Mouse (Mus musculus): ENCODE measurements around the gene Ankrd12.
A peak's percentile ranks its signal among the peaks of the same experiment; 100 is the strongest.

The Ankrd12 gene

DNA sequence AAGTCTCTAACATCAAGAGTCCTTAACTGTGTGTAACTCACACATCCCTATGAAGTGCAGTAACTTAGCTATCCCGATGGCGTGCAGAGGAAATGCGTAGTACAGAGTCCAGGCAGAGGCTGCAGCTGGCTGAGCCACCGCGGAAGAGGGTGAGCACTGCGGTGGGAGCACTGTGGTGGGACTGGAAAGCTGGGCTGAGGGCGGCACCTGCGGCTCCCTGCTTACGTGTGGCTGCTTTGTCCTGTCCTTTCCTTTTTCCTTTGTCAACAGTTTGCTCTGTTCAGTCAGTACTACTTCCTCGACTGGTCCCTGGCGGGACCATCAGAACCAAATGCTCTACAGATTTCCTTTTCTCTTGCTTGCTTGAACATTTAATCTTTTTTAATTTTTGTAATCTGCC lies 109.1 kb downstream of the Ankrd12 start:
- DNase-seq (ENCODE audit: low read depth, low spot score) = no peak

DNA sequence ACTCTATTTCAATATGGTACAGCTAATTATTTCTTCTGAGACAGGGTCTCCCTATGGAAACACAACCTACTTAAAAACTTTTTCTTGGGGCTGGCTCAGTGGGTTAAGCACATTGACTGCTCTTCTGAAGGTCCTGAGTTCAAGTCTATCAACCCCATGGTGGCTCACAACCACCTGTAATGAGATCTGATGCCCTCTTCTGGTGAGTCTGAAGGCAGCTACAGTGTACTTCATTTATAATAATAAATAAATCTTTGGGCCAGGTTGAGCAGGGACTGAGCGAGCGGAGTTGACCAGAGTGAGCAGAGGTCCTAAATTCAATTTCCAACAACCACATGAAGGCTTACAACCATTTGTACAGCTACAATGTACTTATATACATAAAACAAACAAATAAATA lies 114.6 kb downstream of the Ankrd12 start:
- DNase-seq (ENCODE audit: low read depth, low spot score) = no peak

DNA sequence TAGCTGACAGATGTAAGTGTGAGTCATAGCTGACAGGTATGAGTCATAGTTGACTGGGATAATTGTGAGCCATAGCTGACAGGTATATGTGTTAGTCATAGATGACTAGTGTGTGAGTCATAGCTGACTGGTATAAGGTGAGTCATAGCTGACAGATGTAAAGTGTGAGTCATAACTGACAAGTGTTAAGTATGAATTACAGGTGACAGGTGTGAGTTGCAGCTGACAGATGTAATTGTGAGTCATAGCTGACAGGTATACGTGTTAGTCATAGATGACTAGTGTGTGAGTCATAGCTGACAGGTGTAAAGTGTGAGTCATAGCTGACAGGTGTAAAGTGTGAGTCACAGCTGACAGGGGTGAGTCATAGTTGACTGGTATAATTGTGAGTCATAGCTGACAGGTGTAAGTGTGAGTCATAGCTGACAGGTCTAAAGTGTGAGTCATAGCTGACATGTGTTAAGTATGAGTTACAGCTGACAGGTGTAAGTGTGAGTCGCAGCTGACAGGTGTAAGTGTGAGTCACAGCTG lies 115.2 kb downstream of the Ankrd12 start:
- peak; percentile 45 for DNase-seq (ENCODE audit: low read depth, low spot score)

DNA sequence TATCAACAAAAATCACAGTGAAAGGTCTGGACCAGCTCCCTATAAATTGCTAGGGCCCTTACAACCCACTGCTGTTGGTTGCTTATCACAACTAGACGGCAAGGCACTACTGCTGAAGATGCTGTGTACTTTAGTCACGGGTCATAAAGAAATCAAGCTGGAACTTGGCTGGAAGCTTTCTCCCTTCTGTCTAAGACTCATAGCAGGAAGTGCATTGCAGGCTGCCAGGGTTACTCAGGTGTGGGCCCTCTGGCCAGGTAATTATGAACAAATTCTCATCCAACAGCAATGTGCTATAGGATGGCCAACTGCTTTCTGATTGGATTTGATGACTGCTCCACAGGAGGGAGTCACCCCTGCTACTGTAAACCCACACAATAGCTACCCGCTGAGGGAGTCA lies 117.9 kb downstream of the Ankrd12 start:
- DNase-seq (ENCODE audit: low read depth, low spot score) = no peak

DNA sequence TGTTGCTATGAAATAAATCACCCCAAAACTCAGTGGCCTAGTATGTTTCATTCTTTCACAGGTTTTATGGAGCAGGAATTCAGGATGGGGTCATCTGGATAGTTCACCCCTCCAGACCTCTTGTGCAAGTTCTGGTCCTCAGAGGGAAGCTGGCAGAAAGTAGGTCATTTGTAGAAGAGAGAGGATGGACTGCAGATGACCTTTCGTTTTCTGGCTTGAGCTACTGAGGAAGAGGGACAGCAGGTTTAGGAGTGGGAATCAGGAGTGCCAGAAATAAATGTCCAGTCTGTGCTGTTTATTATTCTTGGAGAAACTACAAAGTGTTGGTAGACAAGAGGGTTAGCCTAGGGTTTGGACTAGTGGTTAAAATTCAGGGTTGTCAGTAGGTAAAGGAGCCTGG lies 118.5 kb downstream of the Ankrd12 start:
- DNase-seq (ENCODE audit: low read depth, low spot score) = no peak

DNA sequence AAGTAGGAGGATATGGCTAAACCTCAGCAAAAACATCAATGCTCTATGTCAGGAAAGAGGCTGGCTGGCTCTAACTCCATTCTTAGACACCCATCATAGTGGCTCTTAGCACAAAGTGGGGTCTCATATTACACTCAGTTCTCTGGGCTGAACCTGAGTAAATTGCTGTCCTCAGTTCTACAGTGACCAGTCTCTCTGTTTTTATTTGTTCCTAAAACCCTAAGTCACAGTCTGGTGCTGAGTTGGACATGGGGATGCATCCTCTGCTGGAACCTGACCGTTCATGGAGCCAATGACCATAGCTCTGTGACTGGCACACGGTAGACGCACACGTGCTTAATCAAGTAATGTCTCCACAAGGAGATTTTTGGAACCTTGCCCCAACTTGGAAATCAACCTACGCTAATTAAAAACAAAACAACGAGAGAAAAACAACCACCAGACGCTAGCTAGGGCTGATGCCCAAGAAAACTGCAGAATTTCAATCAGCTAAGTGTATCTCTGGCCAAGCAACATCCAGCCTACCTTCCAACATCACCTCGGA lies 119.0 kb downstream of the Ankrd12 start:
- DNase-seq (ENCODE audit: low read depth, low spot score) = no peak

DNA sequence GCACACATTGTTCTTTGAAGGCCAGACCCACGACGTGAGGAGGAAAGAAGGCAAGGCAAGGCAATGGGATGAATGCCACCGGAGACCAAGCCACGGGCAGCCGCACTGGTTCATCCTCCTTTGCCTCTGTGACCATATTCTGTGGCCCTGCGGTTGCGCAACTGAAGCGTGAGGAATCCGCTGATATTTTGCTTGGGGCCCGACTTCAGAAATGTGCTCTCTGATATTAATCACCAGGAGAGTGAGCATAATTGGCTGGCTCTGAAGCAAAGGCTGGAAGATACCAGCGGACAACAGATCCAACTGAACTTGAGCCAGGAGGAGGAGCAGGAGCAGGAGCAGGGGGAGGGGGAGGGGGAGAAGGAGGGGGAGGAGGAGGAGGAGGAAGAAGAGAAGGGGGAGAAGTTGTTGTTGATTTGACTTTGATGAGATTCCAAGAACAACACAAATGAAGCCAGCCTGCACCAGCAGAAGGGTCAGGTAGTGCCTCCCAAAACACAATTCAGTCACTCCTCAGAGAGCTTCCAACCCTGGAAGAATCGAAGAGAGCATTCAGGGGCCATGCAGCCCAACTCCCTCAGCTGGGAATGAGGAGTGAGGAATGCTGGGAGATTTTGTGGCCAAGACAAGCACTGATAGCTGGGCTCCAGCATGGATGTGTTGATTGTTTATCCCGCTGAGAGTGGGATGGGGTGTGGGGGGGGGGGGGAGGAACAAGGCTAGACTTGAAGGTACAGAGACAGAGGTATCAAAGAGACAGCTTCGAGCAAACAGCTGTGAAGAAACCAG lies 119.7 kb downstream of the Ankrd12 start:
- DNase-seq (ENCODE audit: low read depth, low spot score) = no peak

DNA sequence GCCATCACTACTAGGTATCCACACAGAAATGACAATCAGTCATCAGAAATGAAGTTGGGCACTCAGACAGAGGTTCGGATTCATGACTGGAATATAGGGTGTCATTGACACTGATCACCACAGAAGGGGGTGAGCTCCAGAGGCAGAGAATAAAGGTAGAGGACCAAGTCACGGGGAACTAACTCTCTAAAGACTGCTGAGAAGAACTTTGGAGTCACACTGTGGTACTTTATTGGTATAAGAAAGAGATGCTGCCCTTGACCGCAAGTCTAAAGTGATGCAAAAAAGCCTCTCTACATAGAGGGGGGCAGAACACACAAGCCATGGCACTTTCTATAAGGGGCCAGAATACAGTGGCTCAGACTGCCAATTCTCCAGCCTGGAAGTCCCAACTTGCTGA lies 120.7 kb downstream of the Ankrd12 start:
- no peak for DNase-seq (ENCODE audit: low read depth, low spot score)

DNA sequence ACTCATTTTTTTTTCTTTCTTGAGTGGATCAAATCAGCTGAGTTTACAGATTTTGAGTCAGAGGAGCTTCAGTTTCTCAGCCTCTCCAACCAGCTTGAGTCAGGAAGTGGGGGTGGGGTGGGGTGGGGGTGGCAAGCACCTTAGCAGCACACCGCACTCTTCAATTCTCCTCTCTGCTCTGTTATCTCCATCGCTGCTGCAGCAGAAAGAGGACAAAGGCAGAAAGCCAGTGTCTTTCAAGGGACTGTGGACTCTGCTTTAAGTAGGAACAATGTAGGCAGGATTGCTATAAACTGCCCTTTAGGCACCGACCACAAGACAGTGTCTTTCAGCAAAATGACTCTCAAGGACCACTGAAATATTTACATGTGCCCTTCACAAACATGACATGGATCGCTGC lies 122.9 kb downstream of the Ankrd12 start:
- DNase-seq (ENCODE audit: low read depth, low spot score) = peak; percentile 81

DNA sequence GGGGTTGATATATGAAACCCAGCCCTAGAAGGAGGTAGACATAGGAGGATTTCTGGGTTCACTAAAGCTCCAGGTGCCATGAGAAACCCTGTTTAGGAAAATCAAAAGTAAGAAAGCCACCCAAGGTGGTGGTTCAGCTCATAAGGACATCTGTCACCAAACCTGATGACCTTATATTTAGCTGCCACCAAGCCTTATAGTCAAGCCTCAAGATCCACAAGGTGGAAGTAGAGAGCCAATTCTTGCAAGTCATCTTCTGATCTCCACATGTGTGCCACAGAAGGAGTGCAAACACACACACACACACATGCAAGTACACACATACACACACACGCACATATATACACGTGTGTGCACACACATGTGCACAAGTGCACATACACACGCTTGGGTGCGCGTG lies 124.8 kb downstream of the Ankrd12 start:
- DNase-seq (ENCODE audit: low read depth, low spot score) = peak; percentile 75

DNA sequence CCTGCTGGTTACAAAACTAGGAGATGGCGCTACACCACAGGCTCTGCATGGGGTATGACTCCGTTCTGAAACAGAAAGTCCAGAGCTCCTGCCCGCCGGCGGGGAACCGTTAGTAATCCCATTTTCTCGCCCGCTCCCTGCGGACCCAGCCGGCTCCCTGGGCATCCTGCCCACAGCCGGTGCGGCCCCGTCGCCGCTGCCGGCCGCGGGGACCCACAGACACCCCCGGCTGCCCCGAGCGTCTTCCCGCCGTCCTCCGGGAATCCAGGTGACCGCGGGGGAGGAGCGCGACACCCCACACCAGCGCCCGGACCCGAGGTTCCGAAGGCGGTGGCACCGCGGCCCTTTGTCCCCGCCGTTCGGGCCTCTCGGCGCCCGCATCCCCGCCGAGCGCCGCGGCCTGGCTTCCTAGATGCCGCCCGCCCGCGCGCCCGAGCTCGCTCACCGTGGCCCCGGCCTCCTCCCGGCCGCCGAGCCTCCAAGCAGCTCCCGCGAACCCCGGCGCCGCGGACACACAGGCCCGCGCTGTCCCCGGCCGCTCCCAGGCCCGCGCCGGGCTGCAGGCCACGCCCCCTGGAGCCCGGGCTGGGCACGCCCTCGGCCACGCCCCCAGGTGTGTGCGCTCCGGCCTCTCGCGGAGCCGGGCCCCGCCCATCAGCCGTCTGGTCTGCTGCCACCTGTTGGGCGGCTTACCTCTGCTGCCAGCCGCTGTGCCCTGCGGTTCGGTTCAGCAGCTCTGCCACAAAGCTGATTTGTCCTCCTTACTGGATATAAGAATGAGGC lies 126.1 kb downstream of the Ankrd12 start, which contains the start of gene Twsg1:
Gene Twsg1 (minus strand): TSS at position 605 of the 783 bp plus-strand sequence.
- peak; percentile 93 for DNase-seq (ENCODE audit: low read depth, low spot score)

DNA sequence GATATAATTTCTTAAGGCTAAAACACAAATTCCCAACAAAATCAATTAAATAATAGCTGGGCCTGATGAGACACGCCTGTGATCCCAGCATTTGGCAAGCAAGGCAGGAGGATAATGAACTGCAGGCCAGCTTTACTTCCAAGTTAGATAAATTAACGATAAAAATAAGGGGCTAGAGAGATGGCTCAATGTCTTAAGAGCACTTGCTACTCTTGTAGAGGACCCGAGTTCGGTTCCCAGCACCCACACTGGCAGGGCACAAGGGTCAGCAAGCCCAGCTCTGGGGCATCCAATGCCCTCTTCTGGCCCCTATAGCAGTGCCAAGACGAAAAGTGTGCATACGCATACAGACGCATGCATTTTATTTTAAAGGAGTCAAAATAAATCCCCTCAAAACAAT lies 126.7 kb downstream of the Ankrd12 start:
- no peak for DNase-seq (ENCODE audit: low read depth, low spot score)

DNA sequence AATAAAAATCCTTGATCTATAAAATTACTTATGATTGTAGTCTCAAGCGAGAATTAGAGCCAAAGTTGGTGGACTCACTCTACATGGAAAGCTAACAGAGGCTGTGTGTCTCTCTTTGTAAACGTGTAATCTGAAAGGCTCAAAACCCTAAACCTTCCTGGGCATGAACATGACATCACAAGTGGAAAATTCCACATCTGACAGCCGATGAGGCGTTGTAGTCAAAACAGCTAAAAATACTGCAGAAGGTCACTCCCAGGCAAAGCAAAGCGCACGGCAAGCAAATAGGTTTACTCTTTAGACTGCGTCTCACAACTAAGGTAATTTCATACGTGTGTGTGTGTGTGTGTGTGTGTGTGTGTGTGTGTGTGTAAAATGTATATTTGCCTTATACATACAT lies 129.6 kb downstream of the Ankrd12 start:
- no peak for DNase-seq (ENCODE audit: low read depth, low spot score)

DNA sequence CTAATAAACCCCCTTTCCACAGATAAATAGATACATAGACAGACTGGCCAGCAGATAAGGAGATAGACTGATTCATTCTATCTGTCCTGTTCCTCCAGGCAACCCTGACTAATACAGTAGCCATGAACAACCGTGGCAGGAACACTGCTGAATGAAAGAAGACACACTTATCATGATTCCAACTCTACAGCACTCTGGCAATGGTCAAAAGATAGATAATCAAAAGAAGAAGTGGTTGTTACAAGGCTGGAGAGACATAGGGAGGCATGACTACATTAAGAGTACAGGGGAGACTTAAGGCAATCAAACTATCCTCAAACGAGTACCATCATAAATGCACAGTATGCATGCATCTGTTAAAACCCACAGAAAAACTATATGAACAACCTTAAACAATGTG lies 131.5 kb downstream of the Ankrd12 start:
- DNase-seq (ENCODE audit: low read depth, low spot score) = no peak

DNA sequence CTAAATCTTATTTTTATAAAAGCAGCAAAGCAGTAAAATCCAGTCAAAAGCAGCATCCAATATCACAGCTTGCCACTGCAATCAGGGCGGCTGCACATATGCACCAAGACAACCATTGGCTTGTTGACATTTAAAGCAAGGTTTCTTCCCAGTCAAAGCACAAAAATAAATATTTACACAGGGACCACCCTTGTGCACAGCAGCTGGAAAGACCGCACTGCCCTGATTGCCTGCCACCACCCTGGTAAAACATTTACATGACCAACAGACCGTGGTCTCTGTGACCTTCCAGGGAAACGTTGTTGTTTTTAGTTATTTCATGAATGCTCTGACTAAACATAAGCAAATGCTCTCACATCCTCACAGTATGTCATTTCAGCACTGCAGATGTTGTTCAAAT lies 134.5 kb downstream of the Ankrd12 start:
- no peak for DNase-seq (ENCODE audit: low read depth, low spot score)

DNA sequence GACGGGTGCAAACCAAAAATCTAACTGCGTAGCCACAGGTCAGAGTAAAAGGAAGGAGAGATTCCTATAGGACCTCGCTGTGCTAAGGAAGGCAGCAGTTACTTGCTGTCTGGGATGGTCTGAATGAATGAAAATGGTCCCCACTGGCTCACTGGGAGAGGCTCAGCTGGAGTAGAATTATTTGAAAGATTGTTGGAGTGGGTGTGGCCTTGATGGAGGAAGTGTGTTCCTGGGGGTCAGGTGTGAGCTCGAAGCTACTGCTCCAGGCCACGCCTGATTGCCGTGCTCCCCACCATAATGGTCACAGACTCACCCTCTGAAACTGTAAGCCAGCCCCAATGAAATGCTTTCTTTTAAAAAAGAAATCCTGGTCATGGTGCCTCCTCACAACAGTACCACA lies 135.6 kb downstream of the Ankrd12 start:
- DNase-seq (ENCODE audit: low read depth, low spot score) = peak; percentile 38

DNA sequence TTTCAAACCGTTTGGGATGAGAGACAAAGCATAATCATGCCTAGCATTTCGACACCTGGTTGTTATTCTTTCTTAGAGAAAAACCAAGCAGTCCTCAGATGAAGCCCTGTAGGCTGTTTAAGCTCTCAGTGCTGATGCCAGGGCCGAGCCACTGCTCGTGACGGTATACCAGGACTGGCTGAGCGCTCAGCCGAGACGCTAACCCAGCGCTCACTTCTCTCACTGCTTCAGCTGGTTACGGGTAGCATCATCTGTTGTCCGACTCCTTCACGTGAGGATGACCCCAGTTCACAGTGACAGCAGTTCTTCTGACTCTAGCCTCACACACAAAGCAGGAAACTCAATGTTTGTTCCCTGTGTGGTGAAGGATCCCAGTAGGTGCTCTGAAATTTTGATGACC lies 136.7 kb downstream of the Ankrd12 start:
- peak; percentile 84 for DNase-seq (ENCODE audit: low read depth, low spot score)

DNA sequence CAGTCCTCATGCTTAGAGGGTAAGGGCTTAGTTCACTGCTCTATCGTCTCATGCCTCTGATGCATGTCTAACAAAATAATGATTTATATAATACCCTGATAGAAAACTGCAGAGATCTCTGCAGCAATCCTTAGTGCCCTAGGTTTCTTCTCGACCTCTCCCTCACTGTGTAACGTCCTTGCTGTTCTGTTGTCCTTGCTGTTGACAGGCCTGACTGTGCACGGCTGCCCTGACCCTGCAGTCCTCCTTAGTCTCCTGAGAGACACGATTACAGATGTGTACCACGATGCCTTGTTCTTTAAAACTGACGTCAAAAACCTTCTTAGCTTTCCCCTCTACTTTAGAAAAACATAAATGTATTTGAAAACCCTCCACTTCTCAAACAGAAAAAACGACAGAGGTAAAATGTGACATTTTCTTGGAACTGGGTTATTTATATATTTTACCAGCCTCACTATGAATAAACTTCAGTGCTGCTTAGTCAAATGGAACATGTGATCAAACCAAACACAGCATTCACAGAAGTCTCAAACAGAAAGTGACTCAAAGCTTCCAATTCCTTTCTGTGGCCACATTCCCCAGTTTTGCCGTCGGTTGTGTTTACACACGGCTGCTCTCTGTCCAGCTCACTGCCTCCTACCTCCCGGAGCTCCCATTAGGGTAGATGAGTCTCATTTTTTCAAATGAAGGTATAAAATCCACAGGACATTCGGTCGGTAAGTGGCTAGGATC lies 137.3 kb downstream of the Ankrd12 start:
- DNase-seq (ENCODE audit: low read depth, low spot score) = no peak

DNA sequence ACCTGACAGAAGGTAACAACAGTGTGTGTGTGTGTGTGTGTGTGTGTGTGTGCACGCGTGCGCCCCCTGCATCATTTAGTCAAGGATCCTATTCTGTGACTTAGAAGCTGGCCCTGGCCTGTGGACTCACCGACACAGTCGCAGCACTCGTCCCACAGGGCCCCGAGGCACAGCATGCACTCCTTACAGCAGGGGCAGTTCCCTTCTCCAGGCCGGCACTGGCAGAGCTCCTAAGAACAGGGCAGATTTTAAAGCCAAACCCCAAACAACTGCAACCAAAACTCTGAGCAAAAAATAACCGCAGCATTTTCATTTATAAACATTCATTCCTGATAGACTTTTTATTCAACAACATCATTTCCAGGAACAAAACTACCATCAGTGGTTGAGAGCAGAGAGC lies 139.2 kb downstream of the Ankrd12 start:
- DNase-seq (ENCODE audit: low read depth, low spot score) = no peak

DNA sequence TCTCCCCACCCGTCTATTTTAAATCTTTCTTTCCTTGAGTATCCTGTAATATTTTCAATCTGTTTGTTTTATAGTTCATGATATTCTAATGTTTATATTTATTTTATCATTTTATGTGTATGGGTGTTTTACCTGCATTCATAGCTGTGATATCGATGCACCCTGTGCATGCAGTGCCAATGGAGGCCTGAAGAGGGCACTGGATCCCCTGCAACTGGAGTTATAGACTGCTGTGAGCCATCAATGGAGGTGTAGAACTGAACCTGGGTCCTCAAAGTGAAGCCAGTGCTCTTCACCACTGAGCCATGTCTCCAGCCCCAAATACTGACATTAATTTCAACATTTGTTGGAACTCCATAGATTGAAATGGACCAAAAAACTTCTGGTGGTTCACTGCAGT lies 143.1 kb downstream of the Ankrd12 start:
- peak; percentile 44 for DNase-seq (ENCODE audit: low read depth, low spot score)

DNA sequence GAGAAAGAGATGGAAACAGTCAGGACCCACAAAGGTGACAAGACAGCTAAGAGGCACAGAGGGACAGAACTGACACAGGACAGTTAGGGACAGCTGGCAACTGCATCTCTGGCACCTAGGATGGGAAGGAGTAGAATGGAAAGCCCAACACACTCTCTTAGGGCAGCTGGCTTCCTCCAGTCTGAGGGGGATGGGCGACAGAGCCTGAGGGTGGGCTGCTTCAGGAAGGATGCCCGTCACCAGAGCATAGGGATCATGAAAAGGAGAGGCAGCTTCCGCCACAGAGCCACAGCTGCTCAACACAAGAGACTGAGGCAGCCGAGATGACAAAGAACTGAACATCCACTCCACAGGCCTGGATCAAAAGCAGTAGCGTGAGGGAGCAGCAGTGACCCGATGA lies 145.4 kb downstream of the Ankrd12 start:
- no peak for DNase-seq (ENCODE audit: low read depth, low spot score)

DNA sequence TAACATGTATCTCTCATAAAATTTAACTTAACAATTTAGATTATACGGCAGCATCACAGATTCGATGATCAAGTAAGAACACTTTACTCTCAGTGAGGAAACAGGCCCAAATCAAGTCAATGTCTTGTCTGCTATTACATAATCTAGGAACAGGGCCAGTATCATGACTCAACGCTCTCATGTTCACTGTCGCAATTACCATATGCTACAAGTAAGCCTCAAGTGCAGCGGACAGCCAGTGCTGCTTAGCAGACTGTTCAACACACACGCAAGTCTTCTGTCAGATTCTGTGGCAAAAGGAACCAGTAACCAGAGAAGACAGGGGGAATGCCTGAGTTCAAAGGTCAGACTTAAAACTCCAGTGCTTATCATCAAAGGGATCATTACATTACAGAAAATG lies 145.9 kb downstream of the Ankrd12 start:
- no peak for DNase-seq (ENCODE audit: low read depth, low spot score)

Measured in A20 (cell line).